Mouse (Mus musculus) kidney, adult 2 months (tissue): ENCODE results near the gene Morn1.

Source experiments
- CTCF ChIP-seq: fragments of 200-500 bp; conservative IDR thresholded peaks from 2 replicates; pipeline ENCODE4 v1.5.1; 2011; ENCODE audit warnings: low read depth, mild to moderate bottlenecking, control low read depth, low read length, moderate library complexity, mixed read lengths; ENCODE audit not compliant: insufficient read depth, insufficient read length
- POLR2A ChIP-seq: fragments of 200-500 bp; IDR thresholded peaks from one replicate; pipeline ENCODE4 v1.6.1; 2011; ENCODE audit warnings: low read depth, low read length, control low read depth

- no peak for TF ChIP-seq CTCF
- TF ChIP-seq POLR2A = no peak
Measured at GRCm38 (mm10) chr4:155151845-155152244, 65.5 kb downstream of the Morn1 start.
